Mouse (Mus musculus): Measurements from ENCODE around the gene Cfap161. TPM values are rescaled to one million over a fixed set of nuclear protein-coding genes. Genes with fewer than 3 reads are reported as not detected.

Cfap161 gene
- polyA plus RNA-seq, 1 experiment from 2014 or later = 0.55 TPM

- Histone ChIP-seq H3K9ac (replicated peaks; ENCODE audit: low read length) (no peak overlapping the region), H3K4me2 (ENCODE audit: low read length) (no peak overlapping the region), H3K27me3 (ENCODE audit: control insufficient read depth, insufficient read depth, low read length) (no peaks in the 10 kb centered on the region), H3K27ac (replicated peaks; ENCODE audit: low read depth, low read length) (no peak overlapping the region), H3K36me3 (ENCODE audit: control insufficient read depth, insufficient read depth, low read length) (no peaks in the 10 kb centered on the region), H3K4me3 (replicated peaks; ENCODE audit: low read depth, low read length) (no peak overlapping the region), H3K4me1 (ENCODE audit: control insufficient read depth, insufficient read depth, low read length) (no peaks in the 10 kb centered on the region), H3K9me3 (ENCODE audit: control insufficient read depth, low read length) (no peaks in the 10 kb centered on the region)
- no peak for DNase-seq
- WGBS = 83% methylated on average over 8 of the region's 8 CpGs
- ATAC-seq (ENCODE audit: low FRiP score, low TSS enrichment) = no peak
Observed at GRCm38 (mm10) chr7:83800561-83801482, 6.1 kb upstream of the Cfap161 start.

- DNase-seq = no peak
- Histone ChIP-seq H3K4me3 (replicated peaks; ENCODE audit: low read depth, low read length) (no peak overlapping the region), H3K9ac (replicated peaks; ENCODE audit: low read length) (no peak overlapping the region), H3K4me1 (ENCODE audit: control insufficient read depth, insufficient read depth, low read length) (no peaks in the 10 kb centered on the region), H3K9me3 (ENCODE audit: control insufficient read depth, low read length) (no peaks in the 10 kb centered on the region), H3K27me3 (ENCODE audit: control insufficient read depth, insufficient read depth, low read length) (no peaks in the 10 kb centered on the region), H3K27ac (replicated peaks; ENCODE audit: low read depth, low read length) (no peak overlapping the region), H3K36me3 (ENCODE audit: control insufficient read depth, insufficient read depth, low read length) (no peaks in the 10 kb centered on the region), H3K4me2 (ENCODE audit: low read length) (no peak overlapping the region)
- 96% methylated on average over 2 of the region's 2 CpGs for WGBS
- ATAC-seq (ENCODE audit: low FRiP score, low TSS enrichment) = no peak
Observed at GRCm38 (mm10) chr7:83800071-83800470, 5.4 kb upstream of the Cfap161 start.

GRCm38 (mm10) chr7:83798004-83798403 lies 3.3 kb upstream of the Cfap161 start:
- Histone ChIP-seq H3K36me3 (ENCODE audit: control insufficient read depth, insufficient read depth, low read length) (no peaks in the 10 kb centered on the region), H3K4me3 (replicated peaks; ENCODE audit: low read depth, low read length) (no peak overlapping the region), H3K27me3 (ENCODE audit: control insufficient read depth, insufficient read depth, low read length) (no peaks in the 10 kb centered on the region), H3K9me3 (ENCODE audit: control insufficient read depth, low read length) (no peaks in the 10 kb centered on the region), H3K4me2 (ENCODE audit: low read length) (no peak overlapping the region), H3K4me1 (ENCODE audit: control insufficient read depth, insufficient read depth, low read length) (peaks cover 8% of the 10 kb centered on the region), H3K27ac (replicated peaks; ENCODE audit: low read depth, low read length) (no peak overlapping the region), H3K9ac (replicated peaks; ENCODE audit: low read length) (no peak overlapping the region)
- no peak for DNase-seq
- ATAC-seq (ENCODE audit: low FRiP score, low TSS enrichment) = no peak

GRCm38 (mm10) chr7:83796177-83796576 lies 1.5 kb upstream of the Cfap161 start:
- H3K36me3 ChIP-seq (ENCODE audit: control insufficient read depth, insufficient read depth, low read length) = no peaks in the 10 kb centered on the region
- H3K4me1 ChIP-seq (ENCODE audit: control insufficient read depth, insufficient read depth, low read length) = peaks cover 8% of the 10 kb centered on the region
- 46% methylated on average over 5 of the region's 5 CpGs for WGBS
- DNase-seq = no peak
- no peak for ATAC-seq (ENCODE audit: low FRiP score, low TSS enrichment)
- H3K9me3 ChIP-seq (ENCODE audit: control insufficient read depth, low read length) = no peaks in the 10 kb centered on the region
- no peaks in the 10 kb centered on the region for H3K27me3 ChIP-seq (ENCODE audit: control insufficient read depth, insufficient read depth, low read length)
- H3K4me3 ChIP-seq (replicated peaks; ENCODE audit: low read depth, low read length) = no peak overlapping the region
- no peak overlapping the region for H3K9ac ChIP-seq (replicated peaks; ENCODE audit: low read length)
- no peak overlapping the region for H3K27ac ChIP-seq (replicated peaks; ENCODE audit: low read depth, low read length)
- H3K4me2 ChIP-seq (ENCODE audit: low read length) = no peak overlapping the region

GRCm38 (mm10) chr7:83794006-83794683 lies 535 bp downstream of the Cfap161 start:
- Histone ChIP-seq H3K27ac (replicated peaks; ENCODE audit: low read depth, low read length) (no peak overlapping the region), H3K9ac (replicated peaks; ENCODE audit: low read length) (no peak overlapping the region), H3K4me1 (ENCODE audit: control insufficient read depth, insufficient read depth, low read length) (peaks cover 8% of the 10 kb centered on the region), H3K27me3 (ENCODE audit: control insufficient read depth, insufficient read depth, low read length) (no peaks in the 10 kb centered on the region), H3K9me3 (ENCODE audit: control insufficient read depth, low read length) (no peaks in the 10 kb centered on the region), H3K4me3 (replicated peaks; ENCODE audit: low read depth, low read length) (no peak overlapping the region), H3K4me2 (ENCODE audit: low read length) (peak overlapping the region; percentile 42), H3K36me3 (ENCODE audit: control insufficient read depth, insufficient read depth, low read length) (no peaks in the 10 kb centered on the region)
- 39% methylated on average over 11 of the region's 11 CpGs for WGBS
- DNase-seq (no peak), ATAC-seq (ENCODE audit: low FRiP score, low TSS enrichment) (peak; percentile 11; the same call in 1 of the 2 replicates)

- H3K27ac ChIP-seq (replicated peaks; ENCODE audit: low read depth, low read length) = no peak overlapping the region
- H3K4me3 ChIP-seq (replicated peaks; ENCODE audit: low read depth, low read length) = no peak overlapping the region
- WGBS = 92% methylated on average over 4 of the region's 4 CpGs
- no peak overlapping the region for H3K9ac ChIP-seq (replicated peaks; ENCODE audit: low read length)
- ATAC-seq (ENCODE audit: low FRiP score, low TSS enrichment) = no peak
- H3K27me3 ChIP-seq (ENCODE audit: control insufficient read depth, insufficient read depth, low read length) = no peaks in the 10 kb centered on the region
- no peaks in the 10 kb centered on the region for H3K4me1 ChIP-seq (ENCODE audit: control insufficient read depth, insufficient read depth, low read length)
- DNase-seq = no peak
- no peak overlapping the region for H3K4me2 ChIP-seq (ENCODE audit: low read length)
- no peaks in the 10 kb centered on the region for H3K36me3 ChIP-seq (ENCODE audit: control insufficient read depth, insufficient read depth, low read length)
- H3K9me3 ChIP-seq (ENCODE audit: control insufficient read depth, low read length) = no peaks in the 10 kb centered on the region
Observed at GRCm38 (mm10) chr7:83780881-83781280, 13.8 kb downstream of the Cfap161 start.

GRCm38 (mm10) chr7:83780026-83780425 lies 14.7 kb downstream of the Cfap161 start:
- H3K27me3 ChIP-seq (ENCODE audit: control insufficient read depth, insufficient read depth, low read length) = no peaks in the 10 kb centered on the region
- DNase-seq = no peak
- no peaks in the 10 kb centered on the region for H3K4me1 ChIP-seq (ENCODE audit: control insufficient read depth, insufficient read depth, low read length)
- no peaks in the 10 kb centered on the region for H3K36me3 ChIP-seq (ENCODE audit: control insufficient read depth, insufficient read depth, low read length)
- H3K9ac ChIP-seq (replicated peaks; ENCODE audit: low read length) = no peak overlapping the region
- no peak overlapping the region for H3K4me3 ChIP-seq (replicated peaks; ENCODE audit: low read depth, low read length)
- ATAC-seq (ENCODE audit: low FRiP score, low TSS enrichment) = no peak
- no peaks in the 10 kb centered on the region for H3K9me3 ChIP-seq (ENCODE audit: control insufficient read depth, low read length)
- no peak overlapping the region for H3K27ac ChIP-seq (replicated peaks; ENCODE audit: low read depth, low read length)
- no peak overlapping the region for H3K4me2 ChIP-seq (ENCODE audit: low read length)
- WGBS = 85% methylated on average over 4 of the region's 4 CpGs

- Histone ChIP-seq H3K9ac (replicated peaks; ENCODE audit: low read length) (no peak overlapping the region), H3K27ac (replicated peaks; ENCODE audit: low read depth, low read length) (no peak overlapping the region), H3K4me2 (ENCODE audit: low read length) (no peak overlapping the region), H3K9me3 (ENCODE audit: control insufficient read depth, low read length) (no peaks in the 10 kb centered on the region), H3K4me1 (ENCODE audit: control insufficient read depth, insufficient read depth, low read length) (no peaks in the 10 kb centered on the region), H3K36me3 (ENCODE audit: control insufficient read depth, insufficient read depth, low read length) (no peaks in the 10 kb centered on the region), H3K4me3 (replicated peaks; ENCODE audit: low read depth, low read length) (no peak overlapping the region), H3K27me3 (ENCODE audit: control insufficient read depth, insufficient read depth, low read length) (no peaks in the 10 kb centered on the region)
- ATAC-seq (ENCODE audit: low FRiP score, low TSS enrichment) = no peak
- DNase-seq = no peak
- WGBS = 70% methylated on average over 2 of the region's 2 CpGs
Observed at GRCm38 (mm10) chr7:83779028-83779427, 15.7 kb downstream of the Cfap161 start.

GRCm38 (mm10) chr7:83778516-83778915 lies 16.2 kb downstream of the Cfap161 start:
- Histone ChIP-seq H3K9me3 (ENCODE audit: control insufficient read depth, low read length) (no peaks in the 10 kb centered on the region), H3K36me3 (ENCODE audit: control insufficient read depth, insufficient read depth, low read length) (no peaks in the 10 kb centered on the region), H3K4me3 (replicated peaks; ENCODE audit: low read depth, low read length) (no peak overlapping the region), H3K4me1 (ENCODE audit: control insufficient read depth, insufficient read depth, low read length) (no peaks in the 10 kb centered on the region), H3K27me3 (ENCODE audit: control insufficient read depth, insufficient read depth, low read length) (no peaks in the 10 kb centered on the region), H3K9ac (replicated peaks; ENCODE audit: low read length) (no peak overlapping the region), H3K4me2 (ENCODE audit: low read length) (no peak overlapping the region), H3K27ac (replicated peaks; ENCODE audit: low read depth, low read length) (no peak overlapping the region)
- WGBS = 86% methylated on average over 2 of the region's 2 CpGs
- ATAC-seq (ENCODE audit: low FRiP score, low TSS enrichment) = no peak
- DNase-seq = no peak

Data from midbrain, embryonic 14.5 days (tissue).